Mouse (Mus musculus) frontal cortex, postnatal 36 days (tissue): ENCODE results near the gene Gstp1.
"Not testable (repeated sequence)": the region's sequence is repeated elsewhere in the genome, so short reads cannot be mapped to it uniquely, and the experiment has no call there.

Source experiments
- DNase-seq, 2 experiments: peaks; one replicate each; pipeline ENCODE4 v3.0.0; 2022; ENCODE audit warnings: low spot score in 2 of 2

Gstp1 gene

DNA sequence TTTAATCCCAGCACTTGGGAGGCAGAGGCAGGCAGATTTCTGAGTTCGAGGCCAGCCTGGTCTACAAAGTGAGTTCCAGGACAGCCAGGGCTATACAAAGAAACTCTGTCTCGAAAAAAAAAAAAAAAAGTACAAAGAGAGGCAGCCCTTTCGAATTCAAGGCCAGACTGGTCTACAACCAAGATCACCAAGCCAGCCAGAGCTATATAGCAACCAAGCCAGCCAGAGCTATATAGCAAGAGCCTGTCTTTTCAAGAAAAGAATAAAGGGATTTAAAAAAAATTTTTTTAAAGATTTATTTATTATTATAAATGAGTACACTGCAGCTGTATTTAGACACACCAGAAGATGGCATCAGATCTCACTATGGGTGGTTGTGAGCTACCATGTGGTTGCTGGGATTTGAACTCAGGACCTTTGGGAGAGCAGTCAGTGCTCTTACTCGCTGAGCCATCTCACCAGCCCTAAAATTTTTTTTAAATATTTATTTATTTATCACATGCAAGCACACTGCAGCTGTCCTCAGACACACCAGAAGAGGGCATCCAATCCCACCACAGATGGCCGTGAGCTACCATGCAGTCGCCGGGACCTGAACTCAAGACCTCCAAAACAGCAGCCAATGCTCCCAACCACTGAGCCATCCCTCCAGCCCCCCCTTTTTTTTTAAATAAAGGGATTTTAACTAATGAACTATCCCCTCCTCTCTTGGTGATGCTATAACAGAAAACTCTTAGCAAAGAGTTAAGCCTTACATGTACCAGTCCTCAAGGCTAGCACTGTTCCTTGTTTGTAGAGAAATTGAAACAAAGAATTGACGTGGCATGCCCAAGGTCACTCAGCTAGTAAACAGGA is 22.5 kb upstream of the Gstp1 start:
- not testable (repeated sequence) for DNase-seq

GRCm38 (mm10) chr19:4059069-4059740 is 21.4 kb upstream of the Gstp1 start, which contains the start of gene Gstp3:
TSS of gene Gstp3 (minus strand) at chr19:4059569.
- DNase-seq = no peak

DNA sequence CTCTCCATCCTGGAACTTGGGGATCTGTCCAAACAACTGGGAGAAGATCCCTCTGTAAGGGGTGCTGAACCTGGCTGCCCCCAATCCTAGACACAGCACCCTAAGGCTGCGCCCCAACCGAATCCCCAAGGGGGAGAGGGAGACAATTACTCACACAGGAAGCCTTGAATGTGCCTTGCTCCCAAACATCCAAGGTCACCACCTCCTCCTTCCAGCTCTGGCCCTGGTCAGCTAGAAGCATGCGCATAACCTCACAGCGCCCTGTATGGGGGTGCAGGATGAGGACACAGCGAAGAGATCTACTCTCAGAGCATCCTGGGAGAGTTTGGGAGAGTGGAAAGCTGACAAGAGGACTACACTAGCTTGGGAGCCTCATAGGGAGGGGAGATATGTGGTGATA is 20.8 kb upstream of the Gstp1 start:
- no peak for DNase-seq

GRCm38 (mm10) chr19:4057962-4058361 is 20.2 kb upstream of the Gstp1 start:
- no peak for DNase-seq

GRCm38 (mm10) chr19:4057389-4057788 is 19.6 kb upstream of the Gstp1 start:
- DNase-seq = no peak

DNA sequence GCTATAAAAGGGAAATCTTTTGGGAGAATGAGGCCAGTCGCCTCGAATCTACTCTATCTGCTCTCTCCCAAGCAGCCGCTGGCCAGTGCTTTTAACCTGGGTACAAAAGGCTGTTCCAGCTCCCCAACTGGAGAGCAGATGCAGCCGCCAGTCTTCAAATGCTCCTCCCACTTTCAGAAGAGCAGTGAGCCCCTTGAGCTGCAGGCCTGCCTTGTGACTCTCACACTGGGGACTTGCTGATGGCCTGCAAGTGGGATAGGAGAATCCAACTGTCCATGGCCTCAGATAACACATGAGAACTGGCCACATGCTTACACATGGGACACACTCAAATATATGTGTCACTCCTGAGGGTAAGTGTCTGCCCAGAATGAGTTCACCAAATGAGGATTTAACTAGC is 18.9 kb upstream of the Gstp1 start:
- DNase-seq = no peak

- no peak for DNase-seq
These were observed 18.3 kb upstream of the Gstp1 start for GRCm38 (mm10) chr19:4055947-4056693.

GRCm38 (mm10) chr19:4055216-4055946 is 17.6 kb upstream of the Gstp1 start:
- no peak for DNase-seq

DNA sequence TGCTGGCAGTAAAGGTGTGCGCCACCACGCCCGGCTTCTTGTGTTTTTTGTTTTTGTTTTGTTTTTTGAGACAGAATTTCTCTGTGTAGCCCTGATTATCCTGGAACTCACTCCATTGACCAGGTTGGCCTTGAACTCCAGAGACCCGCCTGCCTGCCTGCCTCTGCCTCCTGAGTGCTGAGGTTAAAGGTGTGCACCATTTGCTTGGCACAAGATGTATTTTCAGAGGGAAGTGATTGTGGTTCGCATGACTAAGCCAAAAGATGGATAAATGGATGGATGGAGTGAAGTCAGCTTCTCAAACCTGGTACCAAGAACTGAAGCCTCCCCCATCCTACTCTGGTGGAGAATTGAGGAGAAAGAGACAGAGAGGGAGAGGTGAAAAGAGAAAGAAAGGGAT is 16.8 kb upstream of the Gstp1 start:
- no peak for DNase-seq

- no peak for DNase-seq
These were observed 14.8 kb upstream of the Gstp1 start for GRCm38 (mm10) chr19:4052516-4053030.

DNA sequence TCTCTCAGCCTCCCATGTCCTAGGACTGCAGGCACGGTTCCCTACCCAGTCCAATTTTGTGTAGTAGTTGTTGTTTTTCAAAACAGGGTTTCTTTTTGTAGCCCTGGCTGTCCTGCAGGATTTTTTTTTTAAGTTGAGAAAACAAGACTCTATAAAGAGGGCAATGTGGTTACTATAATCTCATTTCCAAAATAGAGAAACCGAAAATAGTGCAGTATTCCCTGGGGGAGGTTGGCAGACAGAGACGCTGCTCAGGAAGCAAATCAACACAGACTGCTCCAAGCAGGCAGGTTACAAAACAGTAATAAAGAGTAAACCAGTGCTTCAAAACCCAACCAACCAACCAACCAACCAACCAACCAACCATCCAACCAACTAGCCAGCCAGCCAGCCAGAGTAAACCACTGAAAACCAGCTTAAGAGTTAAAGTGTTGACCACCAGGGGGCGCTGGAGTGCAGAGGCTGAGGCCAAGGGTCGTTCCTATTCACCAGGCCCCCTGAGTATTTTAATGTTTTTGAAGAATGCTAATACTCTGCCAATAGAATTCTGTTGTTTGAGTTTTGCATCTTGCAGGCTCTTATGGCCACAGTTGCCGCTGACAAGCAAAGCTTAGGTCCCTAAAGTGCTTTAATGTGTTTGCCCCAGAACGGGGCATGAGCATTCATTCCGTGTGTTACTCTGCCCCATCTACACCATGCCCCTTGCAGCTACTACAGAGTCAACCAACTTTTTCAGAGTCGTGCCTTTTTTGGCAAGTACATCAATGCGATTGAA is 14.1 kb upstream of the Gstp1 start:
- DNase-seq = peak; percentile 37 to 44

GRCm38 (mm10) chr19:4051016-4051415 is 13.2 kb upstream of the Gstp1 start:
- DNase-seq = no peak

DNA sequence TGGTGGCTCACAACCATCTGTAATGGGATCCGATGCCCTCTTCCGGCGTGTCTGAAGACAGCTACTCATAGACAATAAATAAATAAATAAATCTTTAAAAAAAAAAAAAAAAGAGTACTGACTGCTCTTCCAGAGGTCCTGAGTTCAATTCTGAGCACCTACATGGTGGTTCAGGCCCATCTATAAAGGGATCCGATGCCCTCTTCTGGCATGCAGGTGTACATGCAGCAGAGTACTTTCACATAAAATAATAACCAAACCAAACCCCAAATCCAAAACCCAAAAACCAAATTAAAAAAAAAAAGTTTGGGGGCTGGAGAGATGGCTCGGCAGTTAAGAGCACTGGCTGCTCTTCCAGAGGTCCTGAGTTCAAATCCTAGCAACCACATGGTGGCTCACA is 11.3 kb upstream of the Gstp1 start:
- not testable (repeated sequence) for DNase-seq

DNA sequence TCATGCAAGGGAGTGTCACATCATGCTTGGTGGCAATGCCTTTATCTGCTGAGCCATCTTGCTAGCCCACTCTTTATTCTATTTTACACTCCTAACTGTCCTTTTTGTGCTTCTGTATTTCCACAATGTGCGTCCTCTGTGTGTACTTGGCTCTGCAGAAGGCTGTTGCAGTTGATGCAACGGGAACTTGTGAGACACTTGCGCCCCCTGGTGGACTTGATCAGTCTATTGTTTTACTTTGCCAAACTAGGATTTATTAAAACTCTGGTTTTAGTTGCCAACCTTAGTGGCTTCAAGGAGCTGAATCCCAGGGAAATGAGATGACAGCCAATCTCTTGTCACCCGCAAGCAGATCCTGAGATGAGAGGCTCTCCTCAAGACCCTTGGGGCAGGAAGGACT is 10.1 kb upstream of the Gstp1 start:
- peak; percentile 59 to 74 for DNase-seq

DNA sequence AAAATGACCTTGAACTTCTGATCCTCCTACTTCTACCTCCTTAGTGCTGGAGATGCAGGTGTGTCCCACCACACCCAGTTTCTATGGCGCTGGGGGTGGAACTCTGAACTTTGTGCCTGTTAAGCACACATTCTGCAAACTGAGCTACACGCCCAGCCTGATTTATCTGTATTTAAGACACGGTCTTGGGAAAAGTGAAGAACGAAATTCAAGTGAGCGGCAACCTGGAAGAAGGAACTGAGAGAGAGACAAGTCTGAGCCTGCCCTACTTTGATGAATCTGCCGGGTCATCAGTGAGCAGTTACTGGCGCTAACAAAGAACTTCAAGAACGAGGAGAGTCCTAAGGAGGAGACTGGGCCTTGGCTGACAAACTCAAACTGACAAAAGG is 9.1 kb upstream of the Gstp1 start:
- DNase-seq = no peak

DNA sequence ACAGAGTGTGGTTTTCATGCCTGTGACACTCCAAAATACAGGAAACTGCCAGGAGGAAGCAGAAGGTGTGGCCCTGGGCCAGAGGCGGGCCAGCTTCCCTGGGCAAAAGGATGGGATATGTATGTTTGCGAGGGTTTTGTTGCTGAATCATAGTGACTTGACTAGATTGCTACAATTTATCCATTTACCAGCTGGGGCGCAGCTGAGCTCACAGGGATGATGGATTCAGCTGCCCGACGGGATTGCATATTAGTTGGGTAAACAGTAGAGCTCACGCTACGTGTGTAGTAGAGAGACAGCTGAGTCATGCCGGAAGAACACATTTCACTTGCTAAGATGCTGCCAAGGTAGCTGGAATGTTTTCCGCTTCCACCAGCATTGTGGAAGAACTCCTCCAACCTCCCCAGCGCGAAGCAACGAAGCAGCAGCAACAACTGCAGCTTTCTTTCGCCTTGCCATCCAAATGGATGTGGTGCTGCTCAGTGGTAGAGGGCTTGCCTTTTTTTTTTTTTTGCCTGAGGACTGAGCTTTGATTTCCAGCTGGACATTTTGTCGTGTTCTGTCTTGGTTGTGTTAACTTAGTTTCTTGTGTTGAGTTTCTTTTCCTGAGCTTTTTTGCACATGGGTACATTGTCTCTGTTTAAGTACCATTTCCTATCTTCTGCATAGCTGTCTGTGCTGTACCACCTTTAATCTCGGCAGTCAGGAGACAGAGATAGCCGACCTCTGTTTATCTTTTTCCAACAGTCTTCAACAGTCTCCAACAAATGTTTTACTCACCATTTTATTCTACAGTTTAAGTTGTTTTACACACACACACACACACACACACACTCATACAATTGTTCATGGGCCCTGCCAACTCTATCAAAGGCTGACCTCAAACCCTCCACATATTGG is 8.4 kb upstream of the Gstp1 start, which contains the start of gene Gstp2:
Gstp2 (minus strand) TSS at position 58 of the 900 bp plus-strand sequence.
- DNase-seq = peak; percentile 69 to 85

DNA sequence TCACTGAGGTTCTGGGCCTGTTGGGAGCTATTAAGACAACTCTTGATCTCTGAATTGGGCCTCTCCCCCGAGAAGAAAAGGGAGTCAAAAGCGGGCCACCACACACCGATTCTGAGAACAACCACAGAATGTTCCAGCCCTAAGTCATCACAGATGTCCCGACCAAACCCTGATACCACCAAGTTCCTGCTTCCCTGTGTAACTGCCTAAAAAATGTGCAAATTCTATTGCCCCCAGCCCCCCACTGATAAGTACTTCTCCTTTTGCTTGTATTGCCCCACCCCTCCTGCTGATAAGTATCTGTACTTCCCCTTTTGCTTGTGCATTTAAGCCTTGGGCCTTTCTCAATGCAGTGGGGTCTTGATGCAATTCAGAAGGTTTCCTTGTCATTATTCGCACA is 6.3 kb upstream of the Gstp1 start:
- DNase-seq = not testable (repeated sequence)

- DNase-seq = no peak
These were observed 4.3 kb upstream of the Gstp1 start for GRCm38 (mm10) chr19:4042124-4042523.

GRCm38 (mm10) chr19:4041500-4041899 is 3.7 kb upstream of the Gstp1 start:
- not testable (repeated sequence) for DNase-seq

GRCm38 (mm10) chr19:4040941-4041340 is 3.2 kb upstream of the Gstp1 start:
- DNase-seq = not testable (repeated sequence)
